Mouse (Mus musculus) liver, embryonic 16.5 days (tissue): ENCODE measurements at regions not wholly inside any gene's neighbourhood (a gene's known extent, or its start where the extent isn't known, plus 50 kb on each side); places are given as distances from the start of the nearest gene placed in this dataset.

Experiments used
- ATAC-seq: fragments of 200-750 bp; cut with Nextera tagmentation; 2 replicates; pipeline ENCODE4 v1.8.0; 2017; ENCODE audit warnings: low read depth, mild to moderate bottlenecking, moderate number of reproducible peaks, moderate library complexity
- H3K27ac ChIP-seq: fragments of 300-500 bp; sonication (generic); 2 replicates; pipeline ENCODE4 v1.5.1; 2014; ENCODE audit warnings: mild to moderate bottlenecking, low read length
- H3K27me3 ChIP-seq: fragments of 300-500 bp; sonication (generic); 2 replicates; pipeline ENCODE4 v1.6.1; 2014; ENCODE audit warnings: low read depth, low read length, mixed read lengths; ENCODE audit not compliant: control insufficient read depth, insufficient read depth
- H3K36me3 ChIP-seq: fragments of 300-500 bp; sonication (generic); 2 replicates; pipeline ENCODE4 v1.6.1; 2014; ENCODE audit warnings: mild to moderate bottlenecking; ENCODE audit not compliant: control insufficient read depth, insufficient read depth
- H3K4me1 ChIP-seq: fragments of 300-500 bp; sonication (generic); 2 replicates; pipeline ENCODE4 v1.6.1; 2014; ENCODE audit warnings: low read depth, low read length, mixed read lengths; ENCODE audit not compliant: control insufficient read depth
- H3K4me2 ChIP-seq: fragments of 300-500 bp; sonication (generic); 2 replicates; pipeline ENCODE4 v1.6.1; 2014; ENCODE audit warnings: low read depth, low read length, mixed read lengths
- H3K4me3 ChIP-seq: fragments of 300-500 bp; sonication (generic); 2 replicates; pipeline ENCODE4 v1.5.1; 2014; ENCODE audit warnings: low read depth, mild to moderate bottlenecking, low read length
- H3K9ac ChIP-seq: fragments of 300-500 bp; sonication (generic); 2 replicates; pipeline ENCODE4 v1.6.1; 2014; ENCODE audit warnings: low read depth, low read length
- H3K9me3 ChIP-seq: fragments of 300-500 bp; sonication (generic); replicated peaks from 2 replicates; pipeline ENCODE4 v1.6.1; 2016; ENCODE audit warnings: low read length; ENCODE audit not compliant: control insufficient read depth
- WGBS: fragments of 180-500 bp; shearing (Covaris S2); extraction: QIAGEN DNeasy Blood & Tissue Kit; methylation state at CpG from one replicate; pipeline ENCODE4 v1.1.7; 2014; ENCODE audit not compliant: insufficient replicate concordance; 5-methylcytosine and 5-hydroxymethylcytosine counted together

DNA sequence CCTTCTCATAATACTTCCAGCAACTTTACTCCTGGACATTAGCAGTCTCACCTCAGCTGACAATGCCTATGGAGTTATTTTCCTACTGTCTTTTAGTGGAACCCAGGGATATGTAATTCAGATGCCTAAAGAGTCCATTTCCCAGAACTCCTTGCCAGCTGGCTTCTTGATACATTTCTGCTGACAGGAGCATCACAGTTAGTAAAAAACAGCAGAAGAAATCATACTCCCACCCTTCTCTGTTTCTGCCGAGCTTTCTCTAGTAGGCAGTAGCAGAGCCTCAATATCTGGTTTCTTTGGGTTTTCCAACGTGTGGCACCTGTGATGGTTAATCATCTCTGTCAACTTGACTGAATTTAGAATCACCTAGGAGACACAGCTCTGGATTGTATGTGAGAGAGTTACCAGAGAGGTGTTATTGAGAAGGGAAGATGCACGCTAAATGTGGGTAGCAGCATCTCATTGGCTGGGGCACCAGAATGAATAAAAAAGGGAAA is 269.1 kb upstream of the Ncam1 start:
- 54% methylated on average over 3 of the region's 3 CpGs for WGBS
- Histone ChIP-seq H3K9me3 (no peaks in the 10 kb centered on the region), H3K4me2 (no peak overlapping the region), H3K36me3 (no peaks in the 10 kb centered on the region), H3K4me3 (no peak overlapping the region), H3K27me3 (no peaks in the 10 kb centered on the region), H3K4me1 (no peaks in the 10 kb centered on the region), H3K27ac (no peak overlapping the region), H3K9ac (no peak overlapping the region)
- no peak for ATAC-seq

DNA sequence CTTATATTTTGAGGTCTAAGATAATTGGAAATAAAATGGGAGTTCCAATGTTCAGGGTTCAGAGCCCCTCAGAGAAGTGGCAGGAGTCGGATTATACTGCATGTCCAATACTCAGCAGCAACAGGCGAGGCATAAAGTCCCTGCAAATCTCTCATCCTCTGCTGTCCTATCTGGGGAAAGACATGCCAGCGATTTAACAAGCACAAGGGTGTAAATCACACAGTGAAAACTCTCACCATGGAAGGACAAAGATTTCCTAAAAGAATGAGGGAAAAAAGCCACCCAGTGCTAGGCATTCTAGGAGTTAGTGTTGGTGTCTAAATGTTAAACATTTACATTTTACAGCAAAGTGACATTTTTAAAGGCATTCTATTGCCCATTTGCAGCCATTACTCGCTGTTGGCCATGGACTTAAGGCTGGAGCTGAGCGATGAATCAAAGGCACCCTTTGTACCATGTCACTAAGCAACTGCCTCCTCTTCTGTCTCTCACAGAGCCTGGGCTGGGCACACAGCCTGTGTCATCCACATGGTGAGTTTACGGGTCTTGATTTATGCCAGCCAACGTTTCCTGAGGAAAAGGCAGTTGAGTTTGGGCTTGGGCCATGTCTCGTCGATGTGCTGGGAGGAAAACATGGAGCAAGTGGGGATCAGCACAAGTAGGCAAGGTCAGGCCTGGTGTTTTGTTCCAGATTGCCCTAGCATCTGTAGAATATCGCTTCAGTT is 265.9 kb upstream of the Ncam1 start:
- no peak for ATAC-seq
- Histone ChIP-seq H3K27me3 (no peaks in the 10 kb centered on the region), H3K4me3 (no peak overlapping the region), H3K36me3 (no peaks in the 10 kb centered on the region), H3K9ac (no peak overlapping the region), H3K9me3 (no peaks in the 10 kb centered on the region), H3K27ac (no peak overlapping the region), H3K4me1 (no peaks in the 10 kb centered on the region), H3K4me2 (no peak overlapping the region)
- 59% methylated on average over 10 of the region's 10 CpGs for WGBS

DNA sequence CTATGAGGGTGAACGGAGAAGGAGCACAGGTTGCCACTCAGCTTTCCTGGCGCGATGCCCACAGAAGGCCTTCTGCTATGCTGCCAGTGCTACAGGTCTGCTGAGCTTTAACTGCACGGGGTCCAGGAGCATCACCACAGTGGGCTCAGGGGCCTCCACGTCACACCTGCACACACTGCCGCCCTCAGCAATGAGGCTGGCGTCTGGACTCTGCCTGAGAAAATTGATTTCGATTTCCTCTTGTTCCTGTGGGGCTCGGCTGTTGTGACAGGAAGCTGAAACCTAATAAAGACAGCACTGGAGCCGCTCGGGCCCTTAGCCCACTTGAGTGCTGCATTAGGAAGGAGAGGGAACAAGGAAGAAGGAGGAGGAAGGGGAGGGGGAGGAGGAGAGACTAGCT is 239.5 kb upstream of the Ncam1 start:
- ATAC-seq = no peak
- Histone ChIP-seq H3K4me2 (no peak overlapping the region), H3K27ac (no peak overlapping the region), H3K36me3 (no peaks in the 10 kb centered on the region), H3K9ac (no peak overlapping the region), H3K27me3 (no peaks in the 10 kb centered on the region), H3K4me1 (no peaks in the 10 kb centered on the region), H3K4me3 (no peak overlapping the region), H3K9me3 (no peaks in the 10 kb centered on the region)
- WGBS = 44% methylated on average over 11 of the region's 11 CpGs

DNA sequence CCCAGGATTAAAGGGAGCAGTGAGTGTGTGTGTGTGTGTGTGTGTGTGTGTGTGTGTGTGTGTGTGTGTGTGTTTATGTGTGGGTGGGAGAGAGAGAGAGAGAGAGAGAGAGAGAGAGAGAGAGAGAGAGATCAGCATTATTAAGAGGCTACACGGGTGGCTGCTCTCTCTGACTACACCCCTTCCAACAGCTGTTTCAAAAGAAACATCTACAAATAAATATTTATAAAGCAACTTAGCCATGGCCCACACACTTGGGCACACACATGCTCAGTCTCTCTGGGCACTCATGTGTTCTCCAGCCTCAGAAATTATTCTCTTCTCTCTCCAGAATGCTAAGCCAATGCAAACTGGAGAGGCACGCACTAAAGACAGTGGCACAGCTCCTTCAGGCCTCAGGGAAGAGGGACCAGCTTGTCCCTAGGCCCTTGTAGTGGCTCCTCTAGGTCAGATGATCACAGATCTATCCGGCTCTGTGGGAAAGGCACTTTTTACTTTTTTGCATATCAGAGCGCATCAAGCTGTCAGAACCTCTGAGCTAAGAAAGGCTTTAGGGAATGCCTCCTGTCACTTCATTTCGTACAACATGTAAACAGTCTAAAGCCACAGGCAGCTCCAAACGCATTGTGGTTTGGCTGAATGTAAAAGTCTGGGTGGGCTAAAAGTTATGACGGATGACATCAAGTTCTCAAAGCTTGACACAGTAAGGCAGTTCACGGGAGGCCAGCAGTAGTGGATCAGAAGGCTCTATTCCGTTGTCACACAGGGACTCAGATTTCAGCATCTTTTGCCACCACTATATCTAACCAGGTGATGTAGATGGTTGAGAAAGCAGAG is 233.8 kb upstream of the Ncam1 start:
- Histone ChIP-seq H3K4me1 (no peaks in the 10 kb centered on the region), H3K4me2 (no peak overlapping the region), H3K27me3 (no peaks in the 10 kb centered on the region), H3K27ac (no peak overlapping the region), H3K36me3 (no peaks in the 10 kb centered on the region), H3K9ac (no peak overlapping the region), H3K9me3 (no peaks in the 10 kb centered on the region), H3K4me3 (no peak overlapping the region)
- 61% methylated on average over 9 of the region's 9 CpGs for WGBS
- ATAC-seq = no peak

DNA sequence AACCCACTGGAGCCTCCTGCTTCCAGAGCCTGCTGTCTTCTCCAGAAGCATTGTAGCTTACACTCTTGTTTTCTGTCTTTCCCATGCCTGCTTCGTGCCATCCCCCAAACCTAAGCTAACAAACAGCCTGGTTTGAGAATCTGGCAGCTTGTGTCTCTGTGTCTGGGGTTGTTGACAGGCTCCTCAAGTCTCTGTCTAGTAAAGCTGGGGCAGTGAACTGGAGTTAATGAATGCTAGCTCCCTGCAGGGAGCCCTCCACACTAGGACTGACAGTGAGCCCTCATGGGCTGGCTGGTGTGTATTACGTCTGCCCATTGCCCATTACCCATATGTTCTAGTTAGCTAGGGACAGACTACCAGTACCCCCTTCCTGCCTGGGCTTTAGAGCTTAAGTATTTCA is 232.6 kb upstream of the Ncam1 start:
- H3K9me3 ChIP-seq = no peaks in the 10 kb centered on the region
- no peaks in the 10 kb centered on the region for H3K27me3 ChIP-seq
- H3K4me1 ChIP-seq = no peaks in the 10 kb centered on the region
- H3K4me2 ChIP-seq = no peak overlapping the region
- no peak overlapping the region for H3K4me3 ChIP-seq
- no peak for ATAC-seq
- H3K27ac ChIP-seq = no peak overlapping the region
- H3K9ac ChIP-seq = no peak overlapping the region
- WGBS = 42% methylated on average over 2 of the region's 2 CpGs
- H3K36me3 ChIP-seq = no peaks in the 10 kb centered on the region

DNA sequence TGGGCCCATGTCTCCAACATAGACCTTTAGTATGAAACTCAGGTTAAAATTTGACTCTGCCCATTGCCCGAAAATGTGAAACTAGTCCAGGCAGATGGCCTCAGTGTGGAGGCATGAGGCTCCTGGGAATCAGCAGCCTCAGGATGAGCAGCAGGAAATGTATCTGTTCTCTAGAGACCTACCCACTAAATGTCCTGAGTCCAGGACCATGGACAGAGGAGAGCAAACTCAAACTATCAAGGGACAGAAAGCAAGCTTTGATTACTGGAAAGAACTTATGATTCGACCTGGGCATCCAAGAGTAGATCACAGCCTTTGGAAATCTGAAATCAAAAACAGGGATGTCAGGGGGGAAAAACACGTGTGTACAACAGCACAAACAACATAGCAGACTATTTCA is 230.3 kb upstream of the Ncam1 start:
- no peaks in the 10 kb centered on the region for H3K36me3 ChIP-seq
- H3K9ac ChIP-seq = no peak overlapping the region
- no peaks in the 10 kb centered on the region for H3K9me3 ChIP-seq
- no peaks in the 10 kb centered on the region for H3K4me1 ChIP-seq
- WGBS = 20% methylated on average over 3 of the region's 3 CpGs
- no peak overlapping the region for H3K4me3 ChIP-seq
- ATAC-seq = no peak
- no peak overlapping the region for H3K27ac ChIP-seq
- H3K4me2 ChIP-seq = no peak overlapping the region
- no peaks in the 10 kb centered on the region for H3K27me3 ChIP-seq

DNA sequence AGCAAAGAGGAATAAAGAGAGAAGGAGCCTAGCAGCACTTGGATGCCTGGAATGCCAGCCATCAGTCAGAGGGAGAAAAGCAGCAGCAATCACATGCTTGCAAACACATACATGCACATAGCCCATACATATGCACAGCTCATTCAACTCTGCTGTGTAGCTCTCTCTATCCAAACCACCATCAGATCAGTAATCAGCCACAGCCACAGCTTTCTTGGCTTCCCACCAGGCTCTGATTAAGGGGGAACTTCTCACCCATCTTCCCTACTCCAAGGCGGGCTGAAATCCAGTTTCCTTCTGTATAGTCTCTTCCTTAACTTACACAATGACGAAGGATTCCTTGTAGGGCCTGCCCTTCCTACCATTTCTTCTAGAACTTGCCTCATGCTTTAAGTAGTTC is 229.8 kb upstream of the Ncam1 start:
- 55% methylated on average over 2 of the region's 2 CpGs for WGBS
- Histone ChIP-seq H3K4me2 (no peak overlapping the region), H3K4me1 (no peaks in the 10 kb centered on the region), H3K4me3 (no peak overlapping the region), H3K27ac (no peak overlapping the region), H3K27me3 (no peaks in the 10 kb centered on the region), H3K9me3 (no peaks in the 10 kb centered on the region), H3K9ac (no peak overlapping the region), H3K36me3 (no peaks in the 10 kb centered on the region)
- no peak for ATAC-seq

DNA sequence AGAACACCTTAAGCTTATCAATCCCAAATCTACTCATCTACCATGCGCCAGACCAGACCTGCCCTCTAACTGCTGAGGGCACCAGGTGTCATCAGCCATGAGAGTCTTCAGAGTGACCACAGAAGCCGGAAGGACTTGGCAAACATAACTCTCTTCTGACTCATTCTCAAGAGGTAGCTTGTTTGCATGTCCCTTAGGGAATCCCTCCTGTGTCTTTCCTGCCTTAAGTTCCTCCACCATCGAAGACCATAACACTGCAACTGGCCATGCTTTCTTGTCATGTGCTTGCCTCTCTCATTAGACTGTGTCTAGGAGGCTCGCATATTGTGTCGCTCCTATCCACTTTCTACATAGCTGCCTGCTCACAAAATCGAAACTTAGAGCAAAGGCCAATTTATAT is 226.1 kb upstream of the Ncam1 start:
- H3K27ac ChIP-seq = no peak overlapping the region
- no peaks in the 10 kb centered on the region for H3K9me3 ChIP-seq
- no peak overlapping the region for H3K4me2 ChIP-seq
- no peak overlapping the region for H3K9ac ChIP-seq
- no peaks in the 10 kb centered on the region for H3K4me1 ChIP-seq
- H3K4me3 ChIP-seq = no peak overlapping the region
- H3K27me3 ChIP-seq = no peaks in the 10 kb centered on the region
- ATAC-seq = no peak
- H3K36me3 ChIP-seq = no peaks in the 10 kb centered on the region
- WGBS = 65% methylated on average over 6 of the region's 6 CpGs

DNA sequence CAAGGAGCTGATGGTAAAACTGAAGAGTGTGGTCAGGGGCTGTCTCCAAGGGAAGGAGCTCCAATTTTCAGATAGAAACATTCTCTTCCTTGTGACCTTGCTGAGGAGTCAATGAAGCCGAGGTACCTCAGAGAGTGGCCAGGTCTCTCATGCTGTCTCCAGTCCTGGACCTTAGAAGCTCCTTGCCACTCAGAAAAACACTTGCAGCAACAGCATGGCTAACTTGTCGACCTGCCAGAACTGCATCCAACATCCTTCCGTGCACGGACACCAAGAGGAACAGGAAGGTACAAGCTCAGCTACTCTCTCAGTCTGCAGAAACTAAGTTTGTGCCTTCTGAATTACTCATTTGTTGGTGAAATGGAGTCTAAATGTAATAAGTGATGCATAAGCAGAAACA is 214.9 kb upstream of the Ncam1 start:
- ATAC-seq = no peak
- H3K27ac ChIP-seq = no peak overlapping the region
- no peak overlapping the region for H3K4me2 ChIP-seq
- H3K27me3 ChIP-seq = no peaks in the 10 kb centered on the region
- no peak overlapping the region for H3K4me3 ChIP-seq
- no peak overlapping the region for H3K9ac ChIP-seq
- no peaks in the 10 kb centered on the region for H3K36me3 ChIP-seq
- no peaks in the 10 kb centered on the region for H3K9me3 ChIP-seq
- WGBS = 57% methylated on average over 4 of the region's 4 CpGs
- no peaks in the 10 kb centered on the region for H3K4me1 ChIP-seq
